Mouse (Mus musculus): Measurements from ENCODE around the gene Dlg5. TPM values are rescaled to one million over a fixed set of nuclear protein-coding genes. Genes with fewer than 3 reads are reported as not detected.

Dlg5 gene
- polyA plus RNA-seq, 1 experiment from 2014 or later: 26.9 TPM

DNA sequence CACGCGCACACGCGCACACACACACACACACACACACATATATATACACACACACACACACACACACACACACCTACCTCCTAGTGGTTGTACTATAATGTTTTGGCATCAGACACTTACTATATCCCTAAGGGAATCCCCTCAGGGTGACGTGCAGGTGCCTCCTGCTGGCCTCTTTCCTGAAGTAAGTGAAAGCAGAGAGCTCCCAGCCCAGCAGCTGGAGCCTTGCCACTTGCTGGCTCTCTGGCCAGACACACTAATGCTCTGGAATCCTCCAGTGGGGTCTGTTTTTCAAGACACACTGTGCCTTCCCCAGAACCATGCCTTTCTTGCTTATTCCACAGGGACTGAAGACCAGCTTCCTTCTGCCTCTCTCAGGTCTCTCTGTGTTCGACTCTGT lies 48.8 kb downstream of the Dlg5 start:
- Histone ChIP-seq H3K36me3 (ENCODE audit: control insufficient read depth, insufficient read depth, low read length) (no peaks in the 10 kb centered on the region), H3K27me3 (ENCODE audit: control insufficient read depth, insufficient read depth, low read length) (no peaks in the 10 kb centered on the region), H3K9me3 (ENCODE audit: control insufficient read depth, low read length) (no peaks in the 10 kb centered on the region), H3K27ac (ENCODE audit: low read depth, low read length) (no peak overlapping the region), H3K4me3 (ENCODE audit: low read depth, low read length) (no peak overlapping the region), H3K4me2 (replicated peaks; ENCODE audit: low read depth, low read length) (no peak overlapping the region), H3K4me1 (replicated peaks; ENCODE audit: control insufficient read depth, insufficient read depth, low read length) (no peaks in the 10 kb centered on the region), H3K9ac (ENCODE audit: low read depth, low read length) (no peak overlapping the region)
- ATAC-seq (ENCODE audit: low FRiP score) (no peak), DNase-seq (ENCODE audit: low spot score) (no peak)
- 84% methylated on average over 6 of the region's 6 CpGs for WGBS

DNA sequence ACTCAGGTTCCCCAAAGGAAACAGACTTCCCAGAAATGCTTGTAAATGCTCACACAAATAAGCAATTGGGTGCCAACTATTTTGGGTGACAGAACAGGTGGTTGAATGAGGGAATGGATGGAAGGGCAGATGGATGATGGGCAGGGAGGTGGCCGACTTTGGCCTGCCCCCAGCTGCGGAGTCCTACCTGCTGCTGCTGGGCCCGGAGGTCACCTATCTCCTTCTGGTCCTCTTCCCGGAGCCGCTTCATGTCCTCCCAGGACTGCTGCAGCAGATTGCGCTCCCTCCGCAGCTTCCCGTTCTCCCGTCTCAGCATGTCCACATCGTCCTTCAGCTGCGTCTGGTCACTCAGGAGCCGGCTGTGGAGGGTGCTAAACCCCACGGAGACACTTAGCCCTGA lies 55.6 kb downstream of the Dlg5 start:
- no peak overlapping the region for H3K27ac ChIP-seq (ENCODE audit: low read depth, low read length)
- no peak for ATAC-seq (ENCODE audit: low FRiP score)
- DNase-seq (ENCODE audit: low spot score): no peak
- no peak overlapping the region for H3K4me2 ChIP-seq (replicated peaks; ENCODE audit: low read depth, low read length)
- H3K27me3 ChIP-seq (ENCODE audit: control insufficient read depth, insufficient read depth, low read length): no peaks in the 10 kb centered on the region
- H3K4me1 ChIP-seq (replicated peaks; ENCODE audit: control insufficient read depth, insufficient read depth, low read length): 0 out of 2 replicates have a peak, but pooled peaks cover 2% of the 10 kb centered on the region
- H3K9me3 ChIP-seq (ENCODE audit: control insufficient read depth, low read length): no peaks in the 10 kb centered on the region
- 95% methylated on average over 13 of the region's 13 CpGs for WGBS
- H3K4me3 ChIP-seq (ENCODE audit: low read depth, low read length): no peak overlapping the region
- no peaks in the 10 kb centered on the region for H3K36me3 ChIP-seq (ENCODE audit: control insufficient read depth, insufficient read depth, low read length)
- H3K9ac ChIP-seq (ENCODE audit: low read depth, low read length): no peak overlapping the region

DNA sequence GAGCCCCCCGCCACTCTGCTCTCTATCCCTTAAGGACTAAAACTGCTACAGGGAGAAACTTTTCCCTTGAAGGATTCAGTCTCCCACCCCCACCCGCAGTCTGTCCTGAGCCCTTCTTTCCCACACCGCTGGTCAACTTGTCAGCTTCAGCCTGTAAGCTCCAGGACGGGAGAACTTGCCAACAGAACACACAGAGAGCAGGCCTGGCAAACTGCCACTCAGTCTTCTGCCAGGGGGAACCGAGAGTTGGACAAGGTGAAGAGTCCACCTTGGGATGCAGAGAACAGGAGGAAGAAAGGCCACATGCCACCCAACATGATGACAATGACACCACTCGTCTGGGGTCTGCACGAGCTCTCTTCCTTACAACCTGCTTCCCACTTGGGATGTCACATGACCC lies 56.1 kb downstream of the Dlg5 start:
- H3K36me3 ChIP-seq (ENCODE audit: control insufficient read depth, insufficient read depth, low read length): no peaks in the 10 kb centered on the region
- H3K27ac ChIP-seq (ENCODE audit: low read depth, low read length): no peak overlapping the region
- ATAC-seq (ENCODE audit: low FRiP score) (no peak), DNase-seq (ENCODE audit: low spot score) (no peak)
- no peak overlapping the region for H3K4me2 ChIP-seq (replicated peaks; ENCODE audit: low read depth, low read length)
- H3K9ac ChIP-seq (ENCODE audit: low read depth, low read length): no peak overlapping the region
- 0 out of 2 replicates have a peak, but pooled peaks cover 2% of the 10 kb centered on the region for H3K4me1 ChIP-seq (replicated peaks; ENCODE audit: control insufficient read depth, insufficient read depth, low read length)
- WGBS: 89% methylated on average over 7 of the region's 7 CpGs
- H3K9me3 ChIP-seq (ENCODE audit: control insufficient read depth, low read length): no peaks in the 10 kb centered on the region
- H3K27me3 ChIP-seq (ENCODE audit: control insufficient read depth, insufficient read depth, low read length): no peaks in the 10 kb centered on the region
- H3K4me3 ChIP-seq (ENCODE audit: low read depth, low read length): no peak overlapping the region

DNA sequence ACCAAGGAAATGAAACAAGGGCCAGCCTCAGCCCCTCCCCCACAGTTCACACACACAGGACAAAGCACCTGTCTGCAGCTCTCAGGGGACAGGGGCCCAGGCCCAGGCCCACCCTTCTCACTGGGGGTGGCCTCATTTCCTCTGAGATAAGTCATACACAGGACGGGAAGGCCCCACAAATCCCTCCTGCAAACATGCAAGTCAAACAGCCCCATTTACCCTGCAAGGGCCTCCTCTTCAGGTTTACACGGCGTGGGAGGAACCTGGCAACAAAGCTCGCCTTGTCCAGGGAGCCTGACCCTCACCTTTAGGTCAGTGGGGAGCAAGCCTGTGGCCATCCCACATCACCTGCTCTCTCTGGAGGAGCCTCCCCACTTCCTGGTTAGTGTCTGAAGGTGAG lies 60.2 kb downstream of the Dlg5 start:
- Histone ChIP-seq H3K9me3 (ENCODE audit: control insufficient read depth, low read length) (no peaks in the 10 kb centered on the region), H3K9ac (ENCODE audit: low read depth, low read length) (0 out of 2 replicates have a peak overlapping the region, but pooled peaks have one; percentile 5), H3K4me1 (replicated peaks; ENCODE audit: control insufficient read depth, insufficient read depth, low read length) (peaks cover 2% of the 10 kb centered on the region; the same call in 1 of the 2 replicates), H3K27ac (ENCODE audit: low read depth, low read length) (no peak overlapping the region), H3K4me3 (ENCODE audit: low read depth, low read length) (no peak overlapping the region), H3K27me3 (ENCODE audit: control insufficient read depth, insufficient read depth, low read length) (no peaks in the 10 kb centered on the region), H3K36me3 (ENCODE audit: control insufficient read depth, insufficient read depth, low read length) (no peaks in the 10 kb centered on the region), H3K4me2 (replicated peaks; ENCODE audit: low read depth, low read length) (no peak overlapping the region)
- no peak for ATAC-seq (ENCODE audit: low FRiP score)
- no peak for DNase-seq (ENCODE audit: low spot score)
- 47% methylated on average over 4 of the region's 4 CpGs for WGBS

DNA sequence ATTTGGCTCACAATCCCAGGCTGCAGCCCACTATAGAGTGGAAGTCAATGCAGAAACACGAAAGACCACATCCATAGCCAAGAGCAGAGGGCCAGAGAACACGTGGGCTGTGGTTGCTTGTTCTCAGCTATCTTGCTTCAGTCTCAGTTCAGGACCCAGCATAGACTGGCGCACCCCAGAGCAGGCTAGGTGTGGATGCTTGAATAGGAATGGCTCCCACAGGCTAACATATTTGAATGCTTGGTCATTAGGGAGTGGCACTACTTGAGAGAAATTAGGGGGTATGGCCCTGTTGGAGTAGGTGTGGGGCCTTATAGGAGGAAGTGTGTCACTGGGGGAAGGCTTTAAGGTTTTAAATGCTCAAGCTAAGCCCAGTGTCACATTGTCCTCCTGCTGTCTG lies 62.8 kb downstream of the Dlg5 start:
- DNase-seq (ENCODE audit: low spot score) (no peak), ATAC-seq (ENCODE audit: low FRiP score) (no peak)
- no peaks in the 10 kb centered on the region for H3K9me3 ChIP-seq (ENCODE audit: control insufficient read depth, low read length)
- no peak overlapping the region for H3K4me3 ChIP-seq (ENCODE audit: low read depth, low read length)
- H3K27me3 ChIP-seq (ENCODE audit: control insufficient read depth, insufficient read depth, low read length): no peaks in the 10 kb centered on the region
- peaks cover 2% of the 10 kb centered on the region; the same call in 1 of the 2 replicates for H3K4me1 ChIP-seq (replicated peaks; ENCODE audit: control insufficient read depth, insufficient read depth, low read length)
- WGBS: 84% methylated on average over 3 of the region's 3 CpGs
- H3K4me2 ChIP-seq (replicated peaks; ENCODE audit: low read depth, low read length): no peak overlapping the region
- H3K9ac ChIP-seq (ENCODE audit: low read depth, low read length): no peak overlapping the region
- H3K36me3 ChIP-seq (ENCODE audit: control insufficient read depth, insufficient read depth, low read length): no peaks in the 10 kb centered on the region
- H3K27ac ChIP-seq (ENCODE audit: low read depth, low read length): no peak overlapping the region

DNA sequence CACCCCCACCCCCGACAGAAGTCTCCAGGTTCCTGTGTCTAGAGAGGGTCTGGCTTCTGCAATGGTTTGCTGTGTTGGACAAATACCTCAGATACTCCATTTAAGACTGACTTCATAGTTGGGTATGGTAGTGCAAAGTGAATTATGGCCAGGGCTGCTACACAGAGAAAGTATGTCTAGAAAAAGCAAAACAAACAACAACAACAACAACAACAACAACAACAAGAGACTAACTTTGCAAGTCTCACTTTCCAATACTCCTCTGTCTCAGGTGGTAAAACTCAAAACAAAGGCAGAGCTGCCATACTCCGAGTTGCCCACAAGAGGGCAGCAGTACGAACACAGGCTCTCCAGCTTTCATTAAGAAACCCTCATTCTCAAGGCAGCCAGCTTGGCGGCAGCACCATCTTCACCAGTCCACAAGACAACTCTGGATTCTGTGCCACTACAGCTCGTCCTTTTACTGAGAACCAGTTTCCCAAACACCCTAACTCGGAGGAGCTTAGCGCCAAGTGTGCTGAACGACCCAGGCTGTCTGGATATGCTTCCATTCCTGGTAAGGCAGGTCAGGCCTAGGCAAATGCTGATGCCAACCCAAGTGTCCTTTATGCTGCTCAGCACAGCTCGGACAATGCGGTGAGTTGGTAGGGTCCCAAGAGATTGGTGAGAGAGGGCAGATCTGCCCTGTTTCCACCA lies 63.8 kb downstream of the Dlg5 start:
- WGBS: 33% methylated on average over 10 of the region's 10 CpGs
- H3K4me3 ChIP-seq (ENCODE audit: low read depth, low read length): no peak overlapping the region
- DNase-seq (ENCODE audit: low spot score) (peak; percentile 87), ATAC-seq (ENCODE audit: low FRiP score) (0 out of 2 replicates have a peak, but pooled peaks have one; percentile 43)
- peaks cover 2% of the 10 kb centered on the region; the same call in 1 of the 2 replicates for H3K4me1 ChIP-seq (replicated peaks; ENCODE audit: control insufficient read depth, insufficient read depth, low read length)
- no peaks in the 10 kb centered on the region for H3K36me3 ChIP-seq (ENCODE audit: control insufficient read depth, insufficient read depth, low read length)
- H3K9ac ChIP-seq (ENCODE audit: low read depth, low read length): 0 out of 2 replicates have a peak overlapping the region, but pooled peaks have one; percentile 21
- no peak overlapping the region for H3K27ac ChIP-seq (ENCODE audit: low read depth, low read length)
- H3K27me3 ChIP-seq (ENCODE audit: control insufficient read depth, insufficient read depth, low read length): no peaks in the 10 kb centered on the region
- no peaks in the 10 kb centered on the region for H3K9me3 ChIP-seq (ENCODE audit: control insufficient read depth, low read length)
- no peak overlapping the region for H3K4me2 ChIP-seq (replicated peaks; ENCODE audit: low read depth, low read length)

DNA sequence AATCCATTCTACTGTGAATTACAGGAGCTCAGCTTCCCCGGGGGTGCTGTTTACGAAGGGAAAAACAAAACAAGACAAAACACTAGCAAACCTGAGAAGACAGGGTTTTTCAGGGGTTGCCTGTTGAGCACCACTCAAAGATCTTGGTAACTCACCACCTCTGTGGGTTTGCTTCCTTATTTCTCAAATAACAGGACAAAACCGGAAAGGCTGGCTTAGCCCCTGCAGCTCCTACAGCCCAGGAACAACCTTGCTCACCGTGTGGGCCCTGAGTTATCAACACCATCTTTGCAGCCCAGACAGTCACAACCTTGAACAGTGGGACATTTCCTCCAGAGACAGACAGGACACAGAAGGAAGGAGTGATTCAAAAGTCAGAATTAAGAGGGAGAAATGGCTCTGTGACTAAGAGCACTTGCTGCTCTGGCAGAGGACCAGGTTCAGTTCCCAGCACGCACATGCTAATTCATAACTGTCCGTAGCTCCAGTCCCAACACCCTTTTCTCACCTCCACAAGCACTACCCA lies 66.2 kb downstream of the Dlg5 start:
- DNase-seq (ENCODE audit: low spot score) (no peak), ATAC-seq (ENCODE audit: low FRiP score) (no peak)
- H3K9me3 ChIP-seq (ENCODE audit: control insufficient read depth, low read length): no peaks in the 10 kb centered on the region
- 68% methylated on average over 6 of the region's 6 CpGs for WGBS
- no peak overlapping the region for H3K4me2 ChIP-seq (replicated peaks; ENCODE audit: low read depth, low read length)
- no peaks in the 10 kb centered on the region; the same call in 1 of the 2 replicates for H3K4me1 ChIP-seq (replicated peaks; ENCODE audit: control insufficient read depth, insufficient read depth, low read length)
- H3K36me3 ChIP-seq (ENCODE audit: control insufficient read depth, insufficient read depth, low read length): peaks cover 5% of the 10 kb centered on the region; the same call in 1 of the 2 replicates
- no peaks in the 10 kb centered on the region for H3K27me3 ChIP-seq (ENCODE audit: control insufficient read depth, insufficient read depth, low read length)
- no peak overlapping the region for H3K9ac ChIP-seq (ENCODE audit: low read depth, low read length)
- no peak overlapping the region for H3K27ac ChIP-seq (ENCODE audit: low read depth, low read length)
- H3K4me3 ChIP-seq (ENCODE audit: low read depth, low read length): no peak overlapping the region

DNA sequence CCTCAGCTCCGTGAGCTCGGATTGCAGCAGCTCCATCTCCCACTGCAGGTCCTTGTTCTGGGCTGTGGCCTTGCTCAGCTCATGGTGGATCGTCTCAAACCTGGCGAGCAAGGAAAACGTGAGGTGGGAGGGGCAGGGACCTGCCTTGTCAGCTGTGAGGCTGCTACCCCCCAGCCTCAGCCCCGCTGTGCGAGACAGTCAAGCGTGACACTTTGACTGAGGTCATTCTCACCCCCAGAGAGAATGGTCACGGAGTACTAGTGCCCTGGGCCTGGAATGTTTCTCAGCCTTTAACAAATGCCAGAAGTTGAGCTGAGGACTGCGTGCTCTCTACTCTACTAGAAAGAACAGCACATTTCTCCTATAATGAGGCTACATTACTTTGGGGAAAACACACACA lies 69.1 kb downstream of the Dlg5 start:
- Histone ChIP-seq H3K9me3 (ENCODE audit: control insufficient read depth, low read length) (no peaks in the 10 kb centered on the region), H3K4me2 (replicated peaks; ENCODE audit: low read depth, low read length) (no peak overlapping the region), H3K27me3 (ENCODE audit: control insufficient read depth, insufficient read depth, low read length) (no peaks in the 10 kb centered on the region), H3K4me1 (replicated peaks; ENCODE audit: control insufficient read depth, insufficient read depth, low read length) (no peaks in the 10 kb centered on the region), H3K27ac (ENCODE audit: low read depth, low read length) (no peak overlapping the region), H3K9ac (ENCODE audit: low read depth, low read length) (no peak overlapping the region), H3K36me3 (ENCODE audit: control insufficient read depth, insufficient read depth, low read length) (peaks cover 5% of the 10 kb centered on the region; the same call in 1 of the 2 replicates), H3K4me3 (ENCODE audit: low read depth, low read length) (no peak overlapping the region)
- DNase-seq (ENCODE audit: low spot score) (no peak), ATAC-seq (ENCODE audit: low FRiP score) (no peak)
- WGBS: 64% methylated on average over 10 of the region's 10 CpGs

DNA sequence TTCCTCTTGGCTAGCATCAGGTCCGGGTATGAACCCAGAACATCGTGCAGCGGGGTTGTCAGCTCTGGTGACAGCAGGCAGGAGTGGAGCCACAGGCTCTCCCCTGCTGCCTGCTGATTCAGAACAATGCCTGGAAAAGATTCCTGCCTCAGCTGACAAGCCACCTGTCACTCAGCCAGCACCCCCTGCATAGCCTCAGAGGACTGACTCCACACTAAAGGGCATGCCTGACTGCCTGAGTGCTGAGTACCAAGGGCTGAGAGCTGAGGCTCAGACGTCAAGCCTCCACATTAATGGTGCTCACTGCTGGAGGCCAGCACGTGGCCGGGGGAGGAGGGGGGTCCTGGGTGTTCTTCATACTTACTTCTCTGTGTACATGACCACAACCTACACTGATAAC lies 72.4 kb downstream of the Dlg5 start:
- DNase-seq (ENCODE audit: low spot score) (no peak), ATAC-seq (ENCODE audit: low FRiP score) (no peak)
- Histone ChIP-seq H3K4me3 (ENCODE audit: low read depth, low read length) (no peak overlapping the region), H3K36me3 (ENCODE audit: control insufficient read depth, insufficient read depth, low read length) (peaks cover 5% of the 10 kb centered on the region; the same call in 1 of the 2 replicates), H3K27me3 (ENCODE audit: control insufficient read depth, insufficient read depth, low read length) (no peaks in the 10 kb centered on the region), H3K4me1 (replicated peaks; ENCODE audit: control insufficient read depth, insufficient read depth, low read length) (no peaks in the 10 kb centered on the region), H3K4me2 (replicated peaks; ENCODE audit: low read depth, low read length) (no peak overlapping the region), H3K9ac (ENCODE audit: low read depth, low read length) (no peak overlapping the region), H3K9me3 (ENCODE audit: control insufficient read depth, low read length) (no peaks in the 10 kb centered on the region), H3K27ac (ENCODE audit: low read depth, low read length) (no peak overlapping the region)
- WGBS: 47% methylated on average over 6 of the region's 6 CpGs

All from hindbrain, embryonic 11.5 days (tissue).